Mouse (Mus musculus) liver, embryonic 15.5 days (tissue): ENCODE measurements around the gene Foxp1. TPM values are rescaled to one million over a fixed set of nuclear protein-coding genes. Genes with fewer than 3 reads are reported as not detected.

ENCODE experiments used
- ATAC-seq: fragments of 200-750 bp; cut with Nextera tagmentation; 2 replicates; pipeline ENCODE4 v1.8.0; 2017; ENCODE audit warnings: moderate number of reproducible peaks, mild to moderate bottlenecking, moderate library complexity; ENCODE audit not compliant: insufficient read depth
- H3K27ac ChIP-seq: fragments of 300-500 bp; sonication (generic); replicated peaks from 2 replicates; pipeline ENCODE4 v1.5.1; 2015; ENCODE audit warnings: mild to moderate bottlenecking, inconsistent platforms
- H3K27me3 ChIP-seq: fragments of 300-500 bp; sonication (generic); 2 replicates; pipeline ENCODE4 v1.6.1; 2015; ENCODE audit warnings: mild to moderate bottlenecking, inconsistent platforms
- H3K36me3 ChIP-seq: fragments of 300-500 bp; sonication (generic); replicated peaks from 2 replicates; pipeline ENCODE4 v1.6.1; 2015; ENCODE audit warnings: moderate library complexity, mild to moderate bottlenecking, inconsistent platforms
- H3K4me1 ChIP-seq: fragments of 300-500 bp; sonication (generic); replicated peaks from 2 replicates; pipeline ENCODE4 v1.6.1; 2015; ENCODE audit warnings: inconsistent platforms
- H3K4me2 ChIP-seq: fragments of 300-500 bp; sonication (generic); 2 replicates; pipeline ENCODE4 v1.6.1; 2015; ENCODE audit warnings: moderate library complexity, mild to moderate bottlenecking, inconsistent platforms
- H3K4me3 ChIP-seq: fragments of 300-500 bp; sonication (generic); replicated peaks from 2 replicates; pipeline ENCODE4 v1.5.1; 2015; ENCODE audit warnings: mild to moderate bottlenecking, inconsistent platforms
- H3K9ac ChIP-seq: fragments of 300-500 bp; sonication (generic); 2 replicates; pipeline ENCODE4 v1.6.1; 2015; ENCODE audit warnings: moderate library complexity, mild to moderate bottlenecking, inconsistent platforms
- H3K9me3 ChIP-seq: fragments of 300-500 bp; sonication (generic); replicated peaks from 2 replicates; pipeline ENCODE4 v1.6.1; 2016; ENCODE audit warnings: inconsistent platforms
- WGBS: fragments of 180-500 bp; shearing (Covaris S2); methylation state at CpG from one replicate; pipeline ENCODE4 v1.1.7; 2015; ENCODE audit warnings: mixed read lengths; ENCODE audit not compliant: insufficient replicate concordance; 5-methylcytosine and 5-hydroxymethylcytosine counted together
- polyA plus RNA-seq: library from polyadenylated mRNA; unstranded; fragments of >200 nt; fragmentation: Nextera tagmentation; extraction: Ambion mirVana; gene quantifications from 2 replicates; pipeline ENCODE4 v1.2.1, GENCODE M21; 2015

Foxp1 gene
- polyA plus RNA-seq, 1 experiment from 2014 or later = 15.2 TPM

DNA sequence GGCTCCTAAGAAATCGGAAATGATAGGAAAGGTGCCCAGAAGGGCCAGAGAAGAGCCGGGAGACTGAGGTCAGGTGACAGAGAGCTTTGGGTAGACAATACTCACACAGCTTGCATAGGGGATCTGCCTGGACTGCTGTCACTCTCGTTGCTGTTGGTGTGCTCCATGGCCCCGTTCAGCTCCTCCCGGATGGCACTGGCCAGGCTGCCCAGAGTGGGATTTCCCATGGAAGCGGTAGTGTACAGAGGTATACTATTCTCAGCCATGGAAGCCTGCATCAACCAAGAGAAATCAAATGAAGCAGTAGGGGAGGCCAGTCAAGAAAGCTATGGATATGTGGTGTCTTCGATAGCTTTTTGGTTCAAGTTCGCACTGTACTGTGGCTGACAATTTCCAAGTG is 587.4 kb downstream of the Foxp1 start:
- Histone ChIP-seq H3K36me3 (peaks cover 22% of the 10 kb centered on the region), H3K27ac (no peak overlapping the region), H3K9ac (no peak overlapping the region), H3K9me3 (no peaks in the 10 kb centered on the region), H3K4me1 (no peaks in the 10 kb centered on the region), H3K4me3 (no peak overlapping the region), H3K27me3 (no peaks in the 10 kb centered on the region), H3K4me2 (no peak overlapping the region)
- ATAC-seq = no peak
- 85% methylated on average over 8 of the region's 8 CpGs for WGBS

GRCm38 (mm10) chr6:98934381-98934780 is 588.1 kb downstream of the Foxp1 start:
- H3K4me2 ChIP-seq = no peak overlapping the region
- no peaks in the 10 kb centered on the region for H3K9me3 ChIP-seq
- H3K27ac ChIP-seq = no peak overlapping the region
- H3K27me3 ChIP-seq = no peaks in the 10 kb centered on the region
- H3K4me1 ChIP-seq = no peaks in the 10 kb centered on the region
- H3K4me3 ChIP-seq = no peak overlapping the region
- peaks cover 27% of the 10 kb centered on the region for H3K36me3 ChIP-seq
- WGBS = 85% methylated on average over 10 of the region's 10 CpGs
- H3K9ac ChIP-seq = no peak overlapping the region
- ATAC-seq = no peak

DNA sequence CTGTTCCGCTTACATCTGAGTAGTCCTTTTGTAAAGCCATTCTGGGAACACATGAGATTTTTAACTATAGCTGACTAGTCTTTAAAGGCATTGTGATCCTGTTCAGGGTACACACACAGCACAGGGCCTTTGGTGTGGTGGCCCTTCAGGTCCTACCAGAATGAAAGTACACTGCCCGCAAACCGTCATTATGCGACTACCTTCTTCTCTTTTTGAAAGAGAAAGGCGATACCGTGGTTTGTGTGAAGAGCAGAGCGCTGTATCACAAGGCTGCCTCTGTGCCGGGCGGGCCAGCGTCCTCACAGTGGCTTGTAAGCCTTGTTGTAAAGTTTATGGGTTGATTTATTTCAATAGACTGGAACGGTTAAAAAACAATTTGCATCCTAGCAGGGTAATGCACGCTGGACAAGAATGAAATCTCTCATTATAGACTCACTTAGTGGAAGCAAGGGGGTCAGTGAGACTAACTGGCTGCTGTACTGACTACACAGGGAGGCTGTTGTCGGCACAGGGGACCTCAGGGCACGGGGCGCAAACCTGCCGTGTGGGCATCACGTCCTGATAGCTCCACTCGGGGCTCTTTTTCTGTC is 589.3 kb downstream of the Foxp1 start:
- H3K4me2 ChIP-seq = no peak overlapping the region
- H3K9ac ChIP-seq = no peak overlapping the region
- peaks cover 24% of the 10 kb centered on the region for H3K36me3 ChIP-seq
- WGBS = 77% methylated on average over 18 of the region's 18 CpGs
- H3K4me3 ChIP-seq = no peak overlapping the region
- ATAC-seq = no peak
- H3K27me3 ChIP-seq = no peaks in the 10 kb centered on the region
- H3K4me1 ChIP-seq = no peaks in the 10 kb centered on the region
- no peak overlapping the region for H3K27ac ChIP-seq
- no peaks in the 10 kb centered on the region for H3K9me3 ChIP-seq

DNA sequence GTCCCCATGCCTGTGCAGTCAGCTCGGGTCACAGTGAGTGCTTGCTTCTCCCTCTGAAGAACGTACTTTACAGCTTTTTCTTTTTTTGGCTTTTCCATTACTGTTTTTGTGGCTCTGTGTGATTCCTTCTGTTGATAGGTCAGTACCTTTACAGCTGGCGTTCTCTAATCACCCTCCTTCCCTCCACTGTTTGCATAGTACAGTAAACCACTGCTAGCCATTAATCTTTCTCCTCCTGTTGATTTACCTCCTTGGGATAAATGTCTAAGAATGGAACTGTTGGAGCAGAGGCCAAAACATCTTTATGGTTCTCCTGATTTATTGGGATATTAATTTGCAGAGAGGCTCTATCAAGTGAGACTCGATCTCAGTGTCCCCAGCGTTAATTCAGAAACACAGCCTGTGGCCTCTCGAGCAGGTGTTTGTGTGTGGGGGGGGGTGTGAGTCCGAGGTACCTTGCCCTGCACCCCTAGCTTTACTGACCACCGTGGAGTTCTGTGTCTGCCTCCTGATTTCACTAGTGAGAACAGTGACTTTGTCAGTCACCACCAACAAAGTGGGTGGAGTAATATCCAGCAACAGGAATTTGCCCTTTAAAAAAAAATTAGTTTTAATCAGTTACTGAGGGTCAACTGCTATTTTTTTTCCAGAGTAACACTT is 590.5 kb downstream of the Foxp1 start:
- H3K9ac ChIP-seq = no peak overlapping the region
- no peak overlapping the region for H3K4me2 ChIP-seq
- peaks cover 25% of the 10 kb centered on the region for H3K36me3 ChIP-seq
- ATAC-seq = no peak
- H3K9me3 ChIP-seq = no peaks in the 10 kb centered on the region
- H3K27ac ChIP-seq = no peak overlapping the region
- WGBS = 68% methylated on average over 8 of the region's 8 CpGs
- no peak overlapping the region for H3K4me3 ChIP-seq
- no peaks in the 10 kb centered on the region for H3K27me3 ChIP-seq
- H3K4me1 ChIP-seq = no peaks in the 10 kb centered on the region

DNA sequence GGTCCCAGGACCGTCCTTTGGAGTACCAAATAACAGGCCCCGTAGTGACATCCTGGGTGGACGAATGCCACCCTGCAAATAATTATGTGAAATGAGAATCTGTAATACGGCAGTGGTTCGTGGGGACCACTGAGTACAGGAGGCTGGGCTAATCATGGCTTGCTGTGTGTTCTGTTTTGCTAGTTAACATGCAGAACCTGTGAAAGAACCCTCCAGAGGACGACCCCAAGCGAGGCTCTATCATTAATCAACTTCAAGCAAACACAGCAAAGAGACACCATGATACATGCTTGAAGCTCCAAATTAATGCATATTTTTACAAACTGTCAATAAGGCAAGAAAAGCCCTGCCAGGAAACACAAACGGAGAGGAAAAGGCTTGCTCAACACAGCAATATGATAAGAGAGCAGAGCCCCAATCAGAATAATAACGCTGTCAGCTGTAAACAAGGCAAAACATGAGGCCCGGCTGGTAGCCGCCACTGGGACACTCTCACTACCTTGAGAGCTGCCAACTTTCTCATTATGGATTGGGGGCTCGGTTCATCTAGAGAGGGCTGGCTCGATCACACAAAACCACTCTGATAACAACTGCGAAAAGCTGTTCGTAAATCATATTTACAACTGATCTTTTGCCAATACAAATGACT is 591.7 kb downstream of the Foxp1 start:
- Histone ChIP-seq H3K4me1 (no peaks in the 10 kb centered on the region), H3K4me2 (no peak overlapping the region), H3K4me3 (no peak overlapping the region), H3K9me3 (no peaks in the 10 kb centered on the region), H3K27me3 (no peaks in the 10 kb centered on the region), H3K27ac (no peak overlapping the region), H3K9ac (no peak overlapping the region), H3K36me3 (peaks cover 25% of the 10 kb centered on the region)
- no peak for ATAC-seq
- 79% methylated on average over 15 of the region's 15 CpGs for WGBS

DNA sequence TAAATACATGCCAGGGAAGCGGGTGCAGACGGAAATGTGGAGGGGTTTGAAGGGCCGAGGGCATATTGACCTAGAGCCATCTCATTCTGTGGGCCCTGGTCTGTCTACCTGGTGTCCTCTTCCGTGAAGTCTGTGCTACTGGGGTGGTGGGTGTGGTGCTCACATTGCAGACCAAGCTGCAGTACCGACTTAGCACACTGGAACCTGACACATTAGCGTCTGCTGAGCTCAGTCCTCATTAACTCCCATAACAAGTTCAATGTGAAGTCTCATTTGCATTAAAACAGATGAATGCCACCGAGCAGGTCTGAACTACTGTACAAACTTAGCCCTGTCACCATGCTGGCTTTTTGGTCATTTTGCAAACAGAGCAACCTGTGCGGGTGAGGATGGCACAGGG is 594.2 kb downstream of the Foxp1 start:
- no peaks in the 10 kb centered on the region for H3K4me1 ChIP-seq
- no peak overlapping the region for H3K27ac ChIP-seq
- no peaks in the 10 kb centered on the region for H3K27me3 ChIP-seq
- no peak overlapping the region for H3K9ac ChIP-seq
- H3K9me3 ChIP-seq = no peaks in the 10 kb centered on the region
- WGBS = 78% methylated on average over 8 of the region's 8 CpGs
- peaks cover 17% of the 10 kb centered on the region for H3K36me3 ChIP-seq
- no peak for ATAC-seq
- H3K4me3 ChIP-seq = no peak overlapping the region
- no peak overlapping the region for H3K4me2 ChIP-seq

DNA sequence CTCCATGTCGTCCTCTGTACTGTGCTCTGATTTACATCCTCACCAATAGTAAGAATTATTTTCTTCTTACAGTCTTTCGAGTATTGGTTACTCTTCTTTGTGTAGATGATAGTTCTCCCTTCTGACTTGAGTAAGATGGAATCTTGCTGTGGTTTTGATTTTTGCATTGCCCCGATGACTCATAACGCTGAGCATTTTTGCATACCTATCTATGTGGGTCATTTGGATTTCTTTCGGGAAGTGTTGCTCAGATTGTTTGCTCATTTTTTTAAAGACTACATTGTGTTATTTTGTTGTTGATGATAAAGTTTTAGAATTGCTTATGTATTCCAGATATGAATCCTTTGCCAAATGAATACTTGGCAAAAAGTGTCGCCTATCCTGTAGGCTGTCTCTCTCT is 621.3 kb downstream of the Foxp1 start:
- ATAC-seq = no peak
- 70% methylated on average over 6 of the region's 6 CpGs for WGBS
- Histone ChIP-seq H3K4me1 (no peaks in the 10 kb centered on the region), H3K4me3 (no peak overlapping the region), H3K36me3 (no peaks in the 10 kb centered on the region), H3K4me2 (no peak overlapping the region), H3K27ac (no peak overlapping the region), H3K27me3 (no peaks in the 10 kb centered on the region), H3K9me3 (no peaks in the 10 kb centered on the region), H3K9ac (no peak overlapping the region)

DNA sequence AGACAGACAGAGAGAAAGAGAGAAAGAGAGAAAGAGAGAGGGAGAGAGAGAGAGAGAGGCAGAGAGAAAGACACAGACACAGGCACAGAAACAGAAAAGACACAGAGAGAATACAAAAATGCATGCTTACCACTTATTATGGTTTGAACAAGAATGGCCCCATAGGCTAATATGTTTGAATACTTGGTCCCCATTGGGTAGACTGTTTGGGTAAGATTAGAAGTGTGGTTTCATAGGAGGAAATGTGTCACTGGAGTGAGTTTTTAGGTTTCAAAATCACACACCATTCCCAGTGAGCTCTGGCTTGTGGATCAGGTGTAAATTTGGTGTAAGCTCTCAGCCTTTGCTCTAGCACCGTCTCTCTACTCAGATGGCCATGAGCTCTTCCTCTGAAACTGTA is 644.3 kb downstream of the Foxp1 start:
- Histone ChIP-seq H3K9me3 (no peaks in the 10 kb centered on the region), H3K4me3 (no peak overlapping the region), H3K36me3 (no peaks in the 10 kb centered on the region), H3K9ac (no peak overlapping the region), H3K27ac (no peak overlapping the region), H3K4me1 (no peaks in the 10 kb centered on the region), H3K4me2 (no peak overlapping the region), H3K27me3 (no peaks in the 10 kb centered on the region)
- no peak for ATAC-seq
- 58% methylated on average over 1 of the region's 1 CpGs for WGBS

DNA sequence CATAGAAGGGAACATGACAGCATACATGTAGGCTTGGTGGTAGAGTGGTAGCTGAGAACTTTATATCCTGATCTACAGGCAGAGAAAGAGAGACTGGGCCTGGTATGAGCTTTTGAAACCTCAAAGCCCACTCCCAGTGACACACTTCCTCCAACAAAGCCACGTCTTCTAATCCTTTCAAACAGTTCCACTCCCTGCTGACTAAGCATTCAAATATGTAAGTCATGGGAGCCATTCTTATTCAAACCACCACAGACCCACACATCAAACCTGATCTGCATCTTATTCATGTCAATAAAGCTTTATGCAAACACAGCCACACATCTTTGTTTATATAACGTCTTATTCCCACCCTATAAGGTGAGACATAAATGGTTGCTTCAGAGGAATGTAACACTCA is 646.1 kb downstream of the Foxp1 start:
- H3K9me3 ChIP-seq = no peaks in the 10 kb centered on the region
- no peaks in the 10 kb centered on the region for H3K36me3 ChIP-seq
- H3K27ac ChIP-seq = no peak overlapping the region
- H3K4me3 ChIP-seq = no peak overlapping the region
- no peak for ATAC-seq
- no peaks in the 10 kb centered on the region for H3K27me3 ChIP-seq
- no peak overlapping the region for H3K9ac ChIP-seq
- no peak overlapping the region for H3K4me2 ChIP-seq
- no peaks in the 10 kb centered on the region for H3K4me1 ChIP-seq
- 51% methylated on average over 2 of the region's 2 CpGs for WGBS
